Mouse (Mus musculus): ENCODE measurements around the gene Togaram1.

GRCm38 (mm10) chr12:64968067-64968466, 2.5 kb downstream of the Togaram1 start:
- no peak for TF ChIP-seq CTCF (conservative IDR thresholded peaks at IDR 0.05; ENCODE audit: insufficient read depth, insufficient read length, low read depth, low read length)
- no peak for TF ChIP-seq POLR2A (IDR thresholded peaks at IDR 0.05; ENCODE audit: low read depth, low read length)

All from kidney, adult 2 months (tissue).